Mouse (Mus musculus) thymus, postnatal 4 days (tissue): Measurements from ENCODE around the gene Gcsam.

Experiments used
- DNase-seq: peaks from one replicate; pipeline ENCODE4 v3.0.0; 2021

Gene Gcsam

GRCm38 (mm10) chr16:45610267-45610666 is at the start of gene Gcsam:
Gcsam (plus strand) TSS chr16:45610380.
- no peak for DNase-seq

GRCm38 (mm10) chr16:45561747-45562146 is 48.4 kb upstream of the Gcsam start:
- DNase-seq = no peak

- DNase-seq = no peak
These were observed 37.9 kb upstream of the Gcsam start for GRCm38 (mm10) chr16:45572307-45572706.

DNA sequence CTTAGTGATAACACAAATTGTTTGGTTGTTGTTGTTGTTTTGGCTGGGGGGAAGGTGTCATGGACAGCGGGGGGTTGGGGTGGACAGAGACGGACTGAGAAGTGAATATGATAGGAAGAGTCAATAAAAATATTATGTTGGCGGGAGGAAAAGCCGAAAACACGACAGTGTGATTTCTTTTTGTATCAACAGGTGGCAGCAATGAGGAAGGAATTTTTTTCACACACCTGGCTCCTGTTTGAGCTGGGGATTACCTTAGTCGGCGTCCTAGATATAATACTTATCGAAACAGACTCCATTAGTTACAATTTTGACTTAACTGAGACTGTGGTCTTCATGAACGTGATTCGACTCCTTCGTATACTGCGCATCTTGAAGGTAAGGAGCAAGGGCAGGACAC is 30.3 kb upstream of the Gcsam start:
- DNase-seq = no peak

DNA sequence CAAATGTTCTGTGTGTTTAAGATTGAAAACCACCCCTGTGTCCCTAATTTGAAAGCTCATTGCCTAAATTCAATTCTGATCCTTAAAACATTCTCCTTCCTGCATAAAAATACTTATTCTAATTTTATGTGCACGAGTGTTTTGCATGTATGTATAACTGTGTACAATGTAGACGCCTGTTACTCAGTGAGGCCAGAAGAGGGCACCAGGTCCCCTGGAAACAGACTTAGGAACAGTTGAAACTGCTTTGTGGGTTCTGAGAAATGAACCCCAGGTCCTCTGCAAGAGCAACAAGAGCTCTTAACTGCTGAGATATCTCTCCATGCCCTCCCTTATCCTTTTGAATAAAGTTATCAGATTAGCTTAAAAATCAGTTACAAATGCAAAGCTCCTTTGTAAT is 27.7 kb upstream of the Gcsam start:
- DNase-seq = peak; percentile 69

- DNase-seq = no peak
These were observed 16.5 kb upstream of the Gcsam start for GRCm38 (mm10) chr16:45593656-45594055.

DNA sequence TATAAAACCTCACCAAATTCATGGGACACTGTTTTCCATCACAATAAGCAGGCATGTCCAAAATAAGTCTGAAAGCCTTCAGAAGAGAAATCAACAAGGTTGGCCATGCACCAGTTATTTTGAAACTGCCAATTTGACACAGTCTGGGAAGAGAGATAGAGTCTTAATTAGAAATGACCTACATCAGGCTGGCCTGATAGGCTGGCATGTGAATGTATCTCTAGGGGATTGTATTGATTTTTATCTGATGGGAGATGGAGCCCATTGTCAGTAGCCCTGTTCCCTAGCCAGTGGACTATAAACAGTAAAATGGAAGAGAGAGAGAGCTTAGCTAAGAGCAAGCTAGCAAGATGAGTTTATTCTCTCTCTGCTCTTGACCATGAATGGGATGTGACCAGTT is 14.7 kb upstream of the Gcsam start:
- DNase-seq = no peak

- DNase-seq = no peak
These were observed 1.7 kb upstream of the Gcsam start for GRCm38 (mm10) chr16:45608481-45608954.

DNA sequence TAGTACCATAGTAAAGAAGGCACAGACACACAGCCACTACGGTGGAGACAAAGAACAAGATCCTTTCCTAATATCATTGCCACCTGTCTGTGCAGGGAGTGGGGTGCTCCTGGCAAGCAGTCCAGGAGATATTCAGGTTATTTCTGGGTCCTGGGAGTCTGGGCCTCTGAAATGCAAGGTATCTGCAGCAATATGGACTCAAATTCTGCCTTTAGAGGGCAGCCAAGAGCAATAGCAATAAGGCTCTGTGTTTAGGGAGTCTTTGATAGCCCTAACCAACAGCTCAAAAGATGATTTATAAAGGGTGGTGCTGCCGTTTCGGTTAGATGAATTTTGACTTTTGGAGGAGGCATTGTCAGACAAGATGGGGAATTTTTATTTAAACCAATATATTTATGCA is 880 bp upstream of the Gcsam start:
- peak; percentile 44 for DNase-seq

- DNase-seq = no peak
These were observed 3.1 kb downstream of the Gcsam start for GRCm38 (mm10) chr16:45613247-45613646.

DNA sequence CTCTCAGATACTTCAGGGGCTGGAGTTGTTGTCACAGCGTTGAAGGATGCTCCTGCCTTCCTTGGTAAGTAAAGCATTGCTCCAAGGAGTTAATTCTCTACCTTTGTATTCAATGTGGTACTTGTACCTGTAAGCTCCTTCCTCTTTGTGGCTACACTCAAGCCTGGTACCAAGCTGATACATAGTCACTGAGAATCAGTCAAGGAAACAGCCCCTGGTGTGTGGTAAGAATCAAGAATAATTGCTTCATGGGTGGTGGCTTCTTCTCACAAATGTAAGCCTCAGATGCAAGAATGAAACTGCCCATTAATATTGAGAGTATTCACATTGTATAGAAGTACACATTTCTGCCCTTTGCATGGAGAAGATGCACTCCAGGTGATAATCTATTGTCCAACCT is 5.8 kb downstream of the Gcsam start:
- DNase-seq = no peak

GRCm38 (mm10) chr16:45619751-45620375 is 9.7 kb downstream of the Gcsam start:
- DNase-seq = no peak

DNA sequence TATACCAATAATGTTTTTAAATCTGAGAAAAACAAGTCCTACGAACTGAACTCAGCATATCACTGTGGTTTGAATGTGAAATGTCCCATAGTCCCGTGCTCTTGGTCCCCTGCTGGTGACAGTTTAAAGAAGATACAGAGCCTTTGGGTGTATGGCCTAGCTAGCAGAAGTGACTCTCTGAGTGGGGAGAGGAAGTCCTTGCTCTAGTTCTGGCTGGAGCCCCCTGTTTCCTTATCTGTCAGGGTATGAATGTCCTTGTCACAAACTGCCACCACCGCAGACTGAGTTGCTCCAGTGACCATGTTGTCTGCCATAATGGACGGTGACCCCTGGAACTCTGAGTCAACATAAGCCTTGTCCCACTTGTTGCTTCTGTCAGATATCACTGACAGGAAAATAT is 13.1 kb downstream of the Gcsam start:
- no peak for DNase-seq

- DNase-seq = no peak
These were observed 14.6 kb downstream of the Gcsam start for GRCm38 (mm10) chr16:45624791-45625190.

DNA sequence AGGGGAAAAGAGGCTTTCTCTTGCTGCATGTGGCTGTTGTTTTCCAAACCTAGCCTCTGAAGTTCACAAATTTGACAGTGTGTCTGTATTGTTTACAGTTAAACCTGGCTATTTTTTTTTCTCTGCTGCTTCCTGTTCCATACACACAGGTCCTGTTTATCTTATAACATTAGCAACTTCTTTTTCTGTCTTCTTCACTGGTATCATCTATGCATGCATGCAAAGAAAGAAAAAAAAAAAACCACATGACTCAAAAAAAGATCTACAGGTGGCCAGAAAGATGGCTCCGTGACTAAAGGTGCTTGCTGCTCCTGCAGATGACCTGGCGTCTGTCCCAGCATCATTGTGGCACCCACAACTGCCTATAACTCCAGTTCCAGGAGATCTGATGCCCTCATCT is 15.2 kb downstream of the Gcsam start:
- DNase-seq = no peak

- DNase-seq = no peak
These were observed 19.4 kb downstream of the Gcsam start for GRCm38 (mm10) chr16:45629497-45630105.

- DNase-seq = peak; percentile 79
These were observed 20.3 kb downstream of the Gcsam start for GRCm38 (mm10) chr16:45630347-45630960.

- no peak for DNase-seq
These were observed 22.2 kb downstream of the Gcsam start for GRCm38 (mm10) chr16:45632420-45632819.

- no peak for DNase-seq
These were observed 25.6 kb downstream of the Gcsam start for GRCm38 (mm10) chr16:45635826-45636225.

GRCm38 (mm10) chr16:45640070-45640762 is 30.0 kb downstream of the Gcsam start:
- no peak for DNase-seq

GRCm38 (mm10) chr16:45641301-45641700 is 31.1 kb downstream of the Gcsam start:
- DNase-seq = no peak

- no peak for DNase-seq
These were observed 33.8 kb downstream of the Gcsam start for GRCm38 (mm10) chr16:45643944-45644343.

DNA sequence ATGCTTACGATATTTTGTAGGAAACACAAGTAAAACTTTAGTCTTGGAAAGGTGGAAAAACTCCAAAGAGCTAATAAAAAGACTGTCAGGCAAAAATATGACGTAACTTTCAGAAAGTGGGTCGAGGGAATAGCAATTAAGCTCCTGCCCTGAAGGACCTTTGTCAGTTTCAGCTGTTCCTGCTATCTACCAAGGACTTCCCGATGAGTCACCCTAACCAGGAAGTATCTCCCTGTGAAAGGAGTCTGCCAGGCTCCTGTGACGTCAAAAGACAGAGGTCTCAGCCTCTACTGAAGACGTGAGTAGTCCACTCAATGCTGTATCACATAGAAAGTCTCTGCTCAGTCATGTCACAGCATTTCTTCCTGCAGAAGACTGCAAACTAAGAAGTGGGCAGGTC is 34.2 kb downstream of the Gcsam start:
- DNase-seq = no peak

DNA sequence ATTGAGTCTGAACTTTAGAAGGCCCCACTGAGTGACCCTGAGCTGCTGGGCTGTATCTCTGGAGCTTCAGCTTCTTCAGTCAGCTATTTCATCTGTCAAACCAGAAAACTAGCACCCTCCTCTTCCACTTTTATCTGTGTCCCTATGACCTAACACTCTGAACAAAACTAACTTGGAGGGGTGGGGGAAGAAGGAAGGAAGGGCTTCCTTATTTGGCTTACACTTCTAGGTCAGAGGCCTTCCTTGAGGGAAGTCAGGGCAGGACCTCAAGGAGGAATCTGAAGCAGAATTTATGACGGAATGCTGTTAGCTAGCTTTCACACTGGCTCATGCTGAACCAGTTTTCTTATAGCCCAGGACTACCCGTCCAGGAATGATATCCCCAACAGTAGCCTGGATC is 41.3 kb downstream of the Gcsam start:
- no peak for DNase-seq
